Mouse (Mus musculus) adipocyte (in vitro differentiated cells): ENCODE data around the gene Nt5dc2.

ENCODE experiments used
- DNase-seq: peaks from one replicate; pipeline ENCODE4 v3.0.0-alpha.2; 2016; ENCODE audit warnings: low spot score

Gene Nt5dc2

GRCm38 (mm10) chr14:31134015-31135000, 3.5 kb downstream of the Nt5dc2 start:
- no peak for DNase-seq

- no peak for DNase-seq
Measured at GRCm38 (mm10) chr14:31135495-31136410, 4.9 kb downstream of the Nt5dc2 start.

- no peak for DNase-seq
Measured at GRCm38 (mm10) chr14:31136411-31137280, 5.8 kb downstream of the Nt5dc2 start.

- no peak for DNase-seq
Measured at GRCm38 (mm10) chr14:31137281-31137595, 6.4 kb downstream of the Nt5dc2 start.

- DNase-seq = no peak
Measured at GRCm38 (mm10) chr14:31137791-31138190, 6.9 kb downstream of the Nt5dc2 start.

GRCm38 (mm10) chr14:31138219-31138896, 7.5 kb downstream of the Nt5dc2 start:
- no peak for DNase-seq

GRCm38 (mm10) chr14:31138897-31139429, 8.1 kb downstream of the Nt5dc2 start:
- DNase-seq = no peak

GRCm38 (mm10) chr14:31139666-31140065, 8.8 kb downstream of the Nt5dc2 start:
- DNase-seq = no peak

GRCm38 (mm10) chr14:31140141-31140540, 9.3 kb downstream of the Nt5dc2 start:
- DNase-seq = no peak

- no peak for DNase-seq
Measured at GRCm38 (mm10) chr14:31141011-31141410, 10.2 kb downstream of the Nt5dc2 start.

GRCm38 (mm10) chr14:31145694-31146093, 14.8 kb downstream of the Nt5dc2 start:
- no peak for DNase-seq

- no peak for DNase-seq
Measured at GRCm38 (mm10) chr14:31160196-31161150, 29.6 kb downstream of the Nt5dc2 start.

- DNase-seq = no peak
Measured at GRCm38 (mm10) chr14:31161191-31161590, 30.3 kb downstream of the Nt5dc2 start.

GRCm38 (mm10) chr14:31161638-31162037, 30.8 kb downstream of the Nt5dc2 start:
- no peak for DNase-seq

- DNase-seq = peak; percentile 12
Measured at GRCm38 (mm10) chr14:31164067-31164466, 33.2 kb downstream of the Nt5dc2 start.

GRCm38 (mm10) chr14:31165010-31165409, 34.2 kb downstream of the Nt5dc2 start:
- no peak for DNase-seq

- no peak for DNase-seq
Measured at GRCm38 (mm10) chr14:31165458-31165857, 34.6 kb downstream of the Nt5dc2 start.

GRCm38 (mm10) chr14:31165991-31166630, 35.3 kb downstream of the Nt5dc2 start:
- no peak for DNase-seq

GRCm38 (mm10) chr14:31166827-31167226, 36.0 kb downstream of the Nt5dc2 start:
- no peak for DNase-seq
